Mouse (Mus musculus) inflammation-experienced regulatory T-cells, adult 6 months (primary cell): ENCODE results near the gene Olfr1411. TPM values are rescaled to one million over a fixed set of nuclear protein-coding genes. Genes with fewer than 3 reads are reported as not detected.
A peak's percentile ranks its signal among the peaks of the same experiment; 100 is the strongest.

Experiments used
- ATAC-seq: one replicate; pipeline ENCODE4 v1.8.0; 2017
- polyA plus RNA-seq, 3 experiments: library from polyadenylated mRNA; unstranded; fragments of 100-300 nt; shearing (Covaris generic); gene quantifications; one replicate each; pipeline ENCODE4 v1.2.1; 2017

Gene Olfr1411
- polyA plus RNA-seq, 3 experiments from 2014 or later: not detected

GRCm38 (mm10) chr1:92640393-92640792 lies 46.2 kb downstream of the Olfr1411 start:
- ATAC-seq: peak; percentile 7

- ATAC-seq: peak; percentile 97
Measured at GRCm38 (mm10) chr1:92641514-92642272, 47.5 kb downstream of the Olfr1411 start, which contains the start of gene Cops9. Gene Cops9, minus strand, starts transcription at chr1:92641985.

GRCm38 (mm10) chr1:92643691-92644090 lies 49.5 kb downstream of the Olfr1411 start:
- ATAC-seq: no peak

DNA sequence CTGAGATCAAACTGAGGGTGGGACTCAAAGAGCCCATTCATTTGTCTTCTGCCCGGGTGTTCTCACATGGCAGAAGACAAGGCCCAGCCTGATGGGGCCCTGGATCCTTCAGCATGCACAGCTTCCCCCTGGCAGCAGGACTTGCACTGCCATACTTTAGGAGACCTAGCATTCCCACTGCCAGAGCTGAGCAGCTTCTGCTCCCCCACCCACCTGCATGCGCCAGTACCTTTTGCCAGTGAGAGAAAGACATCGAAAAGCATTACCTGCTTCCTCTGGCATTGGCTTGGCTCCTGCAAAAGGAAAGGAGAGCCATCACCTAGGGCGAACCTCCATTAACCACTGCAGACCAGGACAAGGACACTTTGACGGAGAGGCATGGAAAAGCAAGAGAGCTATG lies 50.7 kb downstream of the Olfr1411 start:
- no peak for ATAC-seq

DNA sequence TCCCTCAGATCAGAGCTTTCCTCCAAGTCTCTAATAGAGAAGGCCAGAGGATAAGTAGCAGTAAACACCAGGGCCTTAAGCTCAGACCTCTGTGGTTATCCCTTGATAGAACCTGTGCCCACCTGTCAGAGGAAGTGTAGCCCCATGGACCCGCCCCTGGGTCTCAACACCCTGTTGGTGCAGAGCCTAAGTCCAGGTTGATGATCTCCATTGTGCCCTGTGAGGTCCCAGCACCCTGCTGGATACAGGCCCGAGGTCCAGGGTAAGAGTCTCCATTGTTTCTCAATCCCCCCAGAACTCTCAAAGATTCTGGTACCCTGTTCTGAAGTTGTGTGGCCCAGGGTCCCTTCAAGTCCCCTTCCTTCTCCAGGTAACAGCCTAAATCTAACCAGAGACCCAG lies 51.9 kb downstream of the Olfr1411 start:
- ATAC-seq: no peak

DNA sequence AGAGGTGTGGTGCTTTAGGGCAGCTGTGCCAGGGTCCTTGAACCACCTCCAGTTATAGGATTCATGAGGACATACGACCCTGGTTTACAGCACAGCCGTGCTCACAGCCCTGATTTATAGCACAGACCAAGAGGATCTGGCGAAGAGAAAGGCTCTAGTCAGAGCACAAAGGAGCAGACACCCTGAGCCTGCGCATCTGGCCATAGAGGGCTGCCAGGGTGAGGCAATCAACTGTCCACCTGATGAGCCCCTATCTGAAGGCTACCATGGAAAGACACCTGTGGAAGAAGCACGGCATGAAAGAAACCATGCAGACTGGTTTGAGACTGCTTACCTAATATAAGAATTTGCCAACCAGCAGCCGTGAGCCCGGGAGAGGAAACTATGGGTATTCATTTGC lies 52.4 kb downstream of the Olfr1411 start:
- ATAC-seq: no peak

DNA sequence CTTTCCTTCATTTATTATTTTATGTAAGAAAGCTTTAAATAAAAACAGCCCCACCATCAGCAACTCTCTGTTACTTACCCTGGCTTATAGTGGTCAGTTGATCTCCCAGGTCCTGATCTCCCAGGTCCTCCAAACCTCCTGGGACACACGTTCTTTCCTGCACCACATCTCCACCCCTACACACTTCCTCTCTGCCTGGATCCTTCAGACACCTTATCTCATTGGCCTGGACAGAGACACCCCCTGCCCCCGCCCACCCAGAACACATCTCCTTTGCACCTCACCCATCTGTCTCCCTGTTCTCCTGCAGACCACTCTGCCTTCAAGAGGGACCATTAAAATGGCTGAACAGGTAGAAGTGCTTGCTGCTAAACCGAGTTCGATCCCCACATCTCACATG lies 52.8 kb downstream of the Olfr1411 start:
- ATAC-seq: no peak

Other genes starting within 250 kb of the Olfr1411 start
- gene Ndufa10, start 120.6 kb upstream of the Olfr1411 start, polyA plus RNA-seq: 100 to 1,000 TPM; 157 to 216 (median 180) TPM
- gene Olfr1416, start 109.3 kb upstream of the Olfr1411 start, polyA plus RNA-seq: not detected
- not detected for gene Olfr1415, start 98.3 kb upstream of the Olfr1411 start, polyA plus RNA-seq
- not detected for gene Olfr1414, start 75.8 kb upstream of the Olfr1411 start, polyA plus RNA-seq
- gene Olfr1413, start 23.1 kb upstream of the Olfr1411 start, polyA plus RNA-seq: not detected
- not detected for gene Olfr1412, start 8.6 kb upstream of the Olfr1411 start, polyA plus RNA-seq
- gene Olfr1410, start 11.4 kb downstream of the Olfr1411 start, polyA plus RNA-seq: not detected
- gene Olfr12, start 23.4 kb downstream of the Olfr1411 start, polyA plus RNA-seq: not detected
- 100 to 1,000 TPM; 205 to 272 (median 248) TPM for gene Cops9, start 47.6 kb downstream of the Olfr1411 start, polyA plus RNA-seq
- 1 to 10 TPM in 2 of 3 experiments, under 1 TPM in 1; 0.64 to 2.5 (median 1.7) TPM for gene Otos, start 54.4 kb downstream of the Olfr1411 start, polyA plus RNA-seq
- gene Gpc1, start 237.2 kb downstream of the Olfr1411 start, polyA plus RNA-seq: 1 to 10 TPM in 2 of 3 experiments, under 1 TPM in 1; 0.87 to 3.0 (median 2.8) TPM